Mouse (Mus musculus): ENCODE measurements at regions not wholly inside any gene's neighbourhood (a gene's known extent, or its start where the extent isn't known, plus 50 kb on each side); places are given as distances from the start of the nearest gene placed in this dataset.

DNA sequence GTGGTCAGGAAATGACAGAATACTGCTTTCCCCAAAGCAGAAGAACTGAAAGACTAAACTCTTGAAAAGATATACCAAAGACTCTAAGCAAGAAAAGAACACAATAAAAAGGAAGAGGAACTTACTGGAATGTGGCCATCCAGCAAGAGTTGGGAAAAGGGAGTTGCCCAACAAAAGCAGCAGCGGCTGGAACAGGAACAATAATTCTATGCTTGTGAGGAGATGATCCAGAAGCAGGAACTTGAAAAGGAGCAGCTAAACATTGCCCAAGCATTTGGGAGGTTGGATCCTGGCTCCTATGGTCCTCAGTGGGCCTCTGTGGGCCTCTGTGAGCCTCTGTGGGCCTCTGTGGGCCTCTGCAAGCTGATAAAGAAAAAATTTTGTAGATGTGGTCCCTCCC, 97.7 kb upstream of the Hpf1 start:
- no peak overlapping the region for H3K4me3 ChIP-seq (replicated peaks; ENCODE audit: low read depth, low read length)
- H3K4me2 ChIP-seq (ENCODE audit: low read length) = no peak overlapping the region
- H3K9me3 ChIP-seq (replicated peaks; ENCODE audit: low read length) = no peaks in the 10 kb centered on the region
- no peaks in the 10 kb centered on the region for H3K4me1 ChIP-seq (replicated peaks; ENCODE audit: insufficient read depth, low read length)
- H3K27ac ChIP-seq = no peak overlapping the region
- 58% methylated on average over 1 of the region's 1 CpGs for WGBS
- no peaks in the 10 kb centered on the region for H3K27me3 ChIP-seq (ENCODE audit: insufficient read depth, low read length)
- DNase-seq (ENCODE audit: low spot score) (no peak), ATAC-seq (replicated peaks; ENCODE audit: low FRiP score, low read depth) (no peak)
- H3K9ac ChIP-seq (ENCODE audit: low read depth, low read length) = no peak overlapping the region
- TF ChIP-seq CTCF (IDR thresholded peaks at IDR 0.05; ENCODE audit: low read depth) = no peak
- no peaks in the 10 kb centered on the region for H3K36me3 ChIP-seq (ENCODE audit: insufficient read depth, low read length)

DNA sequence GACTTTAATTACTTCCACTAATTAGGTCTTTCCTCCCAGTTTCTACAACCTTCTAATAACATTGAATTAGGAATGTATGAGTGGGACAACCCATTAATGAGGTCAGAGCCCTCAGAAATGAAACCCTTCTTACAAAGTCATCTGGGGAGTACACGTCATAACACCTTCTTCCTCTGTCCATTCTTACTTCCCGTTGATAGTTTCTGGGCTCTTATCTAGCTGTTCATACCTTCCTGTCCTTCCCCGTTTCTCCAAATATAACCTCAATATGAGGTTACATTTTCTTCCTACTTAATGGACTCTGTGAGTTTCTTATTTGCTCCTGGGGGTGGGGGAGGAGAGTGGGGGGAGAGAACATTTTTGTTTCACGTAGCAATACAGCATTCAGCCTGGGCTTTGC, 85.4 kb upstream of the Hpf1 start:
- H3K9me3 ChIP-seq (replicated peaks; ENCODE audit: low read length) = no peaks in the 10 kb centered on the region
- no peak overlapping the region for H3K27ac ChIP-seq
- no peaks in the 10 kb centered on the region for H3K4me1 ChIP-seq (replicated peaks; ENCODE audit: insufficient read depth, low read length)
- no peaks in the 10 kb centered on the region for H3K27me3 ChIP-seq (ENCODE audit: insufficient read depth, low read length)
- ATAC-seq (replicated peaks; ENCODE audit: low FRiP score, low read depth) (no peak), DNase-seq (ENCODE audit: low spot score) (no peak)
- WGBS = 66% methylated on average over 4 of the region's 4 CpGs
- TF ChIP-seq CTCF (IDR thresholded peaks at IDR 0.05; ENCODE audit: low read depth) = no peak
- H3K9ac ChIP-seq (ENCODE audit: low read depth, low read length) = no peak overlapping the region
- H3K4me3 ChIP-seq (replicated peaks; ENCODE audit: low read depth, low read length) = no peak overlapping the region
- no peaks in the 10 kb centered on the region for H3K36me3 ChIP-seq (ENCODE audit: insufficient read depth, low read length)
- H3K4me2 ChIP-seq (ENCODE audit: low read length) = no peak overlapping the region

DNA sequence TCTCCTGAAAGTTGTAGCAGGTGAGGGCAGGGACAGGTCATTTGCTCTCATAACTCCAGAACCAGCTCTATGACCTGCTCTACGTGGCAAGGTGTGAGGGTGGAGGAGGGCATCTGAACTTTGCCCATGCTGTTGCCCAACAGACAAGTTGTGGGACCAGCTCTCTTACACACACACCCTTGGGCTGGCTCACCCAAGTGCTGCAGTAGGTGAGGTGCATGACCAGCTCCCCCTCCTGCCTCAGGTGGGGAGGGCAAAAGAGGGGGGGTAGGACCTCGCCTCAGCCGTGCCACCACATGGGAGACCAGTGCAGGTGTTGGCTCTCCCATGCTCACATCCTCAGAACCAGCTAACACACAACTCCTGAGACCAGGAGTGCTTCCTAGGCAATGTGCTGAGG, 83.4 kb upstream of the Hpf1 start:
- Histone ChIP-seq H3K4me3 (replicated peaks; ENCODE audit: low read depth, low read length) (no peak overlapping the region), H3K9ac (ENCODE audit: low read depth, low read length) (no peak overlapping the region), H3K27ac (no peak overlapping the region), H3K4me1 (replicated peaks; ENCODE audit: insufficient read depth, low read length) (no peaks in the 10 kb centered on the region), H3K9me3 (replicated peaks; ENCODE audit: low read length) (no peaks in the 10 kb centered on the region), H3K36me3 (ENCODE audit: insufficient read depth, low read length) (no peaks in the 10 kb centered on the region), H3K27me3 (ENCODE audit: insufficient read depth, low read length) (no peaks in the 10 kb centered on the region), H3K4me2 (ENCODE audit: low read length) (no peak overlapping the region)
- DNase-seq (ENCODE audit: low spot score) (no peak), ATAC-seq (replicated peaks; ENCODE audit: low FRiP score, low read depth) (no peak)
- 83% methylated on average over 3 of the region's 3 CpGs for WGBS
- no peak for TF ChIP-seq CTCF (IDR thresholded peaks at IDR 0.05; ENCODE audit: low read depth)

DNA sequence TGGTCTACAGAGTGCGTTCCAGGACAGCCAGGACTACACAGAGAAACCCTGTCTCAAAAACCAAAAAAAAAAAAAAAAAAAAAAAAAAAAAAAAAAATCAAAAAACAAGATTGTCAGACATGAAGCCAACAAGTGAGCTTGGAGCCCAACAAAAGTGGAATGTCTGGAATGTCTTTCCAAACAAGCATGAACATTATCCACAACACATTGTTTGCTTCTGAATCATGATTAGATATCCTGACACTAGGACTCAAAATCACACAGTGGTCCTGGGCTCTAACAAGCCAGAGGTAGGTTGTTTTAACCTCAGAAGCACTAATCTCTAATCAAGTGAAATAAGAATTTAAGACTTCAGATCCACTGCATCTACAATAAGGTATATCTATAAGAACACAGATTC, 80.4 kb upstream of the Hpf1 start:
- Histone ChIP-seq H3K36me3 (ENCODE audit: insufficient read depth, low read length) (no peaks in the 10 kb centered on the region), H3K4me2 (ENCODE audit: low read length) (no peak overlapping the region), H3K27me3 (ENCODE audit: insufficient read depth, low read length) (no peaks in the 10 kb centered on the region), H3K4me1 (replicated peaks; ENCODE audit: insufficient read depth, low read length) (no peaks in the 10 kb centered on the region), H3K4me3 (replicated peaks; ENCODE audit: low read depth, low read length) (no peak overlapping the region), H3K9me3 (replicated peaks; ENCODE audit: low read length) (no peaks in the 10 kb centered on the region), H3K27ac (no peak overlapping the region), H3K9ac (ENCODE audit: low read depth, low read length) (no peak overlapping the region)
- no peak for ATAC-seq (replicated peaks; ENCODE audit: low FRiP score, low read depth)
- WGBS = 100% methylated on average over 1 of the region's 1 CpGs
- DNase-seq (ENCODE audit: low spot score) = no peak
- no peak for TF ChIP-seq CTCF (IDR thresholded peaks at IDR 0.05; ENCODE audit: low read depth)

GRCm38 (mm10) chr8:60810955-60811354, 79.3 kb upstream of the Hpf1 start:
- DNase-seq (ENCODE audit: low spot score) = no peak
- H3K4me2 ChIP-seq (ENCODE audit: low read length) = no peak overlapping the region
- no peaks in the 10 kb centered on the region for H3K4me1 ChIP-seq (replicated peaks; ENCODE audit: insufficient read depth, low read length)
- H3K27ac ChIP-seq = no peak overlapping the region
- no peak overlapping the region for H3K9ac ChIP-seq (ENCODE audit: low read depth, low read length)
- WGBS = 82% methylated on average over 4 of the region's 4 CpGs
- TF ChIP-seq CTCF (IDR thresholded peaks at IDR 0.05; ENCODE audit: low read depth) = no peak
- H3K9me3 ChIP-seq (replicated peaks; ENCODE audit: low read length) = no peaks in the 10 kb centered on the region
- no peak for ATAC-seq (replicated peaks; ENCODE audit: low FRiP score, low read depth)
- no peak overlapping the region for H3K4me3 ChIP-seq (replicated peaks; ENCODE audit: low read depth, low read length)
- no peaks in the 10 kb centered on the region for H3K27me3 ChIP-seq (ENCODE audit: insufficient read depth, low read length)
- no peaks in the 10 kb centered on the region for H3K36me3 ChIP-seq (ENCODE audit: insufficient read depth, low read length)

DNA sequence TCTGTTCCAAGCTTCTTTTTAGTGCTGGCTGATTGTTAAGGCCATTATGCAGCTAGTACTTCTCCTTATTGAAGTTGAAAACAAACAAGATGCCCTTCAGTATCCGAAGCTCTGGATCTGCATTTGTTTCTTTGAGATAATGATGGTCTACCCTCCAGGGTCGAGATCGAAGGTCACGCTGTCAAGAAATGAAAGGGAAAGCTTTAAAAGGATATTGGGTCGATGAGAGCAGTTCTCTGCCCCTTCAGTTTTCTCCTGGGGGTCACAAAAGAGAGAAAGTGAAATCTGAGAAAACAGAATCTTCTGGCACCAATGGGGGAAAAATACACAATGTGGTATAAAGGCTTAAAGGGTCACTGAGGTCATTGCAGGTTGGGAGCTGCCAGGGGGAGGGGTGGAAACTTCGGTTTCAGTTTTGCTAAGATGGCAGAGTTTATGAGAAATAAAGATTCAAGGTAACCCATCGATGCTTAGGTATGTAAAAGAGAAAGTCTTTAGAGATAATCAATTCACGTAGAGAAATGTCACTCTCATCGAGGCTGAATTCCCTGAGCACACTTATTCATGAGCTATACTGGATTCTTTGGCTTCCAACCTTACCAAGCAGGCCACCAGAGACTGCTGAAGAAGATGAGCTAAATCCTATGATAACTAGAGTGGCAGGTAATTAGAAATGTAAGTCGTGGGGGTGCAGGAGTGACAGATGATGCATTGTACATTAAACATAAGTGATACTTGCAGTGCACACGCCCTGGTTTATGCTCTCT, 64.4 kb upstream of the Hpf1 start:
- no peak overlapping the region for H3K4me3 ChIP-seq (replicated peaks; ENCODE audit: low read depth, low read length)
- 67% methylated on average over 11 of the region's 11 CpGs for WGBS
- H3K4me1 ChIP-seq (replicated peaks; ENCODE audit: insufficient read depth, low read length) = no peaks in the 10 kb centered on the region
- no peaks in the 10 kb centered on the region for H3K9me3 ChIP-seq (replicated peaks; ENCODE audit: low read length)
- DNase-seq (ENCODE audit: low spot score) = no peak
- no peaks in the 10 kb centered on the region for H3K36me3 ChIP-seq (ENCODE audit: insufficient read depth, low read length)
- H3K4me2 ChIP-seq (ENCODE audit: low read length) = no peak overlapping the region
- TF ChIP-seq CTCF (IDR thresholded peaks at IDR 0.05; ENCODE audit: low read depth) = no peak
- no peak overlapping the region for H3K9ac ChIP-seq (ENCODE audit: low read depth, low read length)
- no peaks in the 10 kb centered on the region for H3K27me3 ChIP-seq (ENCODE audit: insufficient read depth, low read length)
- H3K27ac ChIP-seq = no peak overlapping the region
- no peak for ATAC-seq (replicated peaks; ENCODE audit: low FRiP score, low read depth)

GRCm38 (mm10) chr8:60827241-60827640, 63.0 kb upstream of the Hpf1 start:
- Histone ChIP-seq H3K4me1 (replicated peaks; ENCODE audit: insufficient read depth, low read length) (no peaks in the 10 kb centered on the region), H3K36me3 (ENCODE audit: insufficient read depth, low read length) (no peaks in the 10 kb centered on the region), H3K4me2 (ENCODE audit: low read length) (no peak overlapping the region), H3K27me3 (ENCODE audit: insufficient read depth, low read length) (no peaks in the 10 kb centered on the region), H3K9me3 (replicated peaks; ENCODE audit: low read length) (no peaks in the 10 kb centered on the region), H3K27ac (no peak overlapping the region), H3K9ac (ENCODE audit: low read depth, low read length) (no peak overlapping the region), H3K4me3 (replicated peaks; ENCODE audit: low read depth, low read length) (no peak overlapping the region)
- ATAC-seq (replicated peaks; ENCODE audit: low FRiP score, low read depth) (no peak), DNase-seq (ENCODE audit: low spot score) (no peak)
- TF ChIP-seq CTCF (IDR thresholded peaks at IDR 0.05; ENCODE audit: low read depth) = no peak
- WGBS = 90% methylated on average over 8 of the region's 8 CpGs
